Mouse (Mus musculus) brain, embryonic 14.5 days (tissue): ENCODE measurements around the gene Tssk6.

ENCODE experiments used
- CTCF ChIP-seq: fragments of 200-500 bp; IDR thresholded peaks from 2 replicates; pipeline ENCODE4 v1.5.1; 2012; ENCODE audit warnings: inconsistent platforms, mild to moderate bottlenecking, moderate library complexity, borderline replicate concordance; ENCODE audit not compliant: insufficient read depth, insufficient read length; ENCODE audit errors: extremely low read depth
- POLR2A ChIP-seq: fragments of 200-500 bp; IDR thresholded peaks from 2 replicates; pipeline ENCODE4 v1.6.1; 2012; ENCODE audit warnings: mild to moderate bottlenecking, inconsistent platforms, borderline replicate concordance; ENCODE audit not compliant: poor library complexity, insufficient read depth, insufficient read length, severe bottlenecking; ENCODE audit errors: extremely low read depth

DNA sequence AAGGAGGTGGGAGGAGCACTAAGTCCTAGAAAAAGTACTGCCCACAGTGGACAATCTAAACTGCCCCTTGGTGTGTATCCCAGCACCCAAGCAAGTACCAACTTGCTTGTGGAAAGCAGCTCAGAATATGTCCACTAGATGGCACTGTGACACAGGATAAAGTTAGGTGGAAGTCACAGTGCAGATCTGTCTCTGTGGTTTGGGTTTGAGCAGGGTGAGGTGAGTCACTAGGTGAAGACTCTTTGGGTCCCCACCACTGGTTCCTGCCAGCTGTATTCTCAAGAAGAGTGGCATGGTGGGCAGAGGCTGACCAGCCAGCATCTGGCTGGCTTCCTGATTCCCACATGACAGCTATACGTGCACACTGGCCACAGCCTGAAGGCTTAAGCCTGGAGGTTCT, 17.0 kb downstream of the Tssk6 start:
- peak; percentile 91 for TF ChIP-seq CTCF
- TF ChIP-seq POLR2A, result no peak
